Mouse (Mus musculus) stomach, postnatal 0 days (tissue): Measurements from ENCODE around the gene Rab15.

ENCODE experiments used
- CTCF ChIP-seq: IDR thresholded peaks from 2 replicates; pipeline ENCODE4 v1.5.1; 2016; ENCODE audit warnings: antibody characterized with exemption, low read depth, mild to moderate bottlenecking, moderate library complexity
- EP300 ChIP-seq: optimal IDR thresholded peaks from 2 replicates; pipeline ENCODE3; 2016; ENCODE audit warnings: antibody characterized with exemption

GRCm38 (mm10) chr12:76853378-76854142 lies 30.9 kb upstream of the Rab15 start:
- no peak for TF ChIP-seq EP300
- TF ChIP-seq CTCF = no peak
